Mouse (Mus musculus): Measurements from ENCODE around the gene Socs3.

GRCm38 (mm10) chr11:118008843-118009242 is 39.0 kb upstream of the Socs3 start:
- TF ChIP-seq POLR2AphosphoS2 (IDR thresholded peaks at IDR 0.05; ENCODE audit: low read length) = no peak
- no peak for TF ChIP-seq CHD1 (IDR thresholded peaks at IDR 0.05; ENCODE audit: low read depth, low read length)
- TF ChIP-seq CHD2 (IDR thresholded peaks at IDR 0.05; ENCODE audit: low read length) = no peak
- TF ChIP-seq ZKSCAN1 (IDR thresholded peaks at IDR 0.05; ENCODE audit: low read depth, low read length) = no peak
- no peak for TF ChIP-seq CTCF (IDR thresholded peaks at IDR 0.05 in 2 of 3, conservative IDR thresholded peaks at IDR 0.05 in 1 of 3; ENCODE audit: control insufficient read depth in 1 of 3, insufficient read depth in 1 of 3, low read depth in 2 of 3, low read length in 3 of 3, poor library complexity in 1 of 3, severe bottlenecking in 1 of 3)
- no peak for TF ChIP-seq ZNF384 (IDR thresholded peaks at IDR 0.05; ENCODE audit: low read depth, low read length)
- TF ChIP-seq MAX (IDR thresholded peaks at IDR 0.05; ENCODE audit: low read length) = no peak
- no peak for TF ChIP-seq EP300 (IDR thresholded peaks at IDR 0.05; ENCODE audit: low read depth in 1 of 2, low read length in 2 of 2)
- TF ChIP-seq GATA1 (IDR thresholded peaks at IDR 0.05; ENCODE audit: low read depth, low read length) = no peak
- TF ChIP-seq ELF1 (IDR thresholded peaks at IDR 0.05; ENCODE audit: low read depth, low read length) = no peak
- TF ChIP-seq POLR2AphosphoS5 (IDR thresholded peaks at IDR 0.05; ENCODE audit: borderline replicate concordance, low read depth, low read length) = no peak
